Mouse (Mus musculus) liver, adult 2 months (tissue): ENCODE results near the gene Rbbp5.

Source experiments
- CTCF ChIP-seq: fragments of 200-500 bp; IDR thresholded peaks from 2 replicates; pipeline ENCODE4 v1.5.1; 2011; ENCODE audit warnings: low read depth, low read length, control low read depth
- POLR2A ChIP-seq: fragments of 200-500 bp; IDR thresholded peaks from 2 replicates; pipeline ENCODE4 v1.6.1; 2011; ENCODE audit warnings: low read length, control low read depth; ENCODE audit not compliant: insufficient read depth; ENCODE audit errors: extremely low read depth

- TF ChIP-seq CTCF (no peak), POLR2A (no peak)
These were observed 23.4 kb downstream of the Rbbp5 start for GRCm38 (mm10) chr1:132500535-132500934.
